Mouse (Mus musculus) hindbrain, embryonic 11.5 days (tissue): ENCODE measurements around the gene Anln. TPM values are rescaled to one million over a fixed set of nuclear protein-coding genes. Genes with fewer than 3 reads are reported as not detected.

Experiments used
- ATAC-seq: fragments of 200-750 bp; cut with Nextera tagmentation; 2 replicates; pipeline ENCODE4 v1.8.0; 2017; ENCODE audit warnings: mild to moderate bottlenecking, moderate TSS enrichment, moderate library complexity; ENCODE audit not compliant: low FRiP score
- DNase-seq: peaks from one replicate; pipeline ENCODE4 v3.0.0-alpha.2; 2015; ENCODE audit warnings: low spot score
- H3K27ac ChIP-seq: fragments of 300-500 bp; sonication (generic); 2 replicates; pipeline ENCODE4 v1.5.1; 2014; ENCODE audit warnings: mild to moderate bottlenecking, low read depth, low read length
- H3K27me3 ChIP-seq: fragments of 300-500 bp; sonication (generic); 2 replicates; pipeline ENCODE4 v1.6.1; 2014; ENCODE audit warnings: mild to moderate bottlenecking, low read length, moderate library complexity, mixed read lengths; ENCODE audit not compliant: control insufficient read depth, insufficient read depth
- H3K36me3 ChIP-seq: fragments of 300-500 bp; sonication (generic); 2 replicates; pipeline ENCODE4 v1.6.1; 2014; ENCODE audit warnings: mild to moderate bottlenecking, low read length, moderate library complexity, mixed read lengths; ENCODE audit not compliant: control insufficient read depth, insufficient read depth
- H3K4me1 ChIP-seq: fragments of 300-500 bp; sonication (generic); replicated peaks from 2 replicates; pipeline ENCODE4 v1.6.1; 2014; ENCODE audit warnings: low read length, mixed read lengths; ENCODE audit not compliant: control insufficient read depth, insufficient read depth
- H3K4me2 ChIP-seq: fragments of 300-500 bp; sonication (generic); replicated peaks from 2 replicates; pipeline ENCODE4 v1.6.1; 2014; ENCODE audit warnings: mild to moderate bottlenecking, low read depth, low read length
- H3K4me3 ChIP-seq: fragments of 300-500 bp; sonication (generic); 2 replicates; pipeline ENCODE4 v1.5.1; 2014; ENCODE audit warnings: low read depth, low read length
- H3K9ac ChIP-seq: fragments of 300-500 bp; sonication (generic); 2 replicates; pipeline ENCODE4 v1.6.1; 2014; ENCODE audit warnings: low read depth, low read length
- H3K9me3 ChIP-seq: fragments of 300-500 bp; sonication (generic); 2 replicates; pipeline ENCODE4 v1.6.1; 2016; ENCODE audit warnings: low read length; ENCODE audit not compliant: control insufficient read depth
- WGBS: fragments of 180-500 bp; shearing (Covaris S2); extraction: QIAGEN DNeasy Blood & Tissue Kit; methylation state at CpG from one replicate; pipeline ENCODE4 v1.1.7; 2014; 5-methylcytosine and 5-hydroxymethylcytosine counted together
- polyA plus RNA-seq: library from polyadenylated mRNA; unstranded; fragments of >200 nt; fragmentation: Nextera tagmentation; extraction: Ambion mirVana; gene quantifications from 2 replicates; pipeline ENCODE4 v1.2.1, GENCODE M21; 2014

Anln gene
- polyA plus RNA-seq, 1 experiment from 2014 or later = 34.0 TPM

- Histone ChIP-seq H3K36me3 (no peaks in the 10 kb centered on the region), H3K4me3 (peak overlapping the region; percentile 80; the same call in 1 of the 2 replicates), H3K9ac (peak overlapping the region; percentile 86; the same call in 1 of the 2 replicates), H3K9me3 (no peaks in the 10 kb centered on the region), H3K4me2 (peak overlapping the region; percentile 67; the same call in 1 of the 2 replicates), H3K27me3 (no peaks in the 10 kb centered on the region), H3K27ac (peak overlapping the region; percentile 86; the same call in 1 of the 2 replicates), H3K4me1 (no peaks in the 10 kb centered on the region; the same call in 1 of the 2 replicates)
- WGBS = 70% methylated on average over 6 of the region's 6 CpGs
- DNase-seq (no peak), ATAC-seq (no peak)
These were observed 803 bp upstream of the Anln start for GRCm38 (mm10) chr9:22389736-22390245.

GRCm38 (mm10) chr9:22388401-22388980, 497 bp downstream of the Anln start:
- no peaks in the 10 kb centered on the region for H3K27me3 ChIP-seq
- 1% methylated on average over 41 of the region's 41 CpGs for WGBS
- H3K36me3 ChIP-seq = no peaks in the 10 kb centered on the region
- H3K4me1 ChIP-seq = no peaks in the 10 kb centered on the region; the same call in 1 of the 2 replicates
- H3K9me3 ChIP-seq = no peaks in the 10 kb centered on the region
- peak; percentile 89 for ATAC-seq
- DNase-seq = peak; percentile 83
- peak overlapping the region; percentile 67 for H3K4me2 ChIP-seq
- H3K4me3 ChIP-seq = peak overlapping the region; percentile 80
- H3K9ac ChIP-seq = peak overlapping the region; percentile 86
- H3K27ac ChIP-seq = peak overlapping the region; percentile 86

- H3K27ac ChIP-seq = peak overlapping the region; percentile 86; the same call in 1 of the 2 replicates
- DNase-seq = no peak
These were observed 1.1 kb downstream of the Anln start for GRCm38 (mm10) chr9:22387901-22388300.

GRCm38 (mm10) chr9:22385890-22386289, 3.1 kb downstream of the Anln start:
- Histone ChIP-seq H3K4me2 (no peak overlapping the region), H3K36me3 (no peaks in the 10 kb centered on the region), H3K4me3 (no peak overlapping the region), H3K27ac (no peak overlapping the region), H3K27me3 (no peaks in the 10 kb centered on the region), H3K9me3 (no peaks in the 10 kb centered on the region), H3K4me1 (no peaks in the 10 kb centered on the region; the same call in 1 of the 2 replicates), H3K9ac (no peak overlapping the region)
- 75% methylated on average over 2 of the region's 2 CpGs for WGBS
- DNase-seq (no peak), ATAC-seq (no peak)

More at GRCm38 (mm10) chr9:22387901-22388300, 1.1 kb downstream of the Anln start:
- no peaks in the 10 kb centered on the region for H3K36me3 ChIP-seq
- peak overlapping the region; percentile 86 for H3K9ac ChIP-seq
- no peak for ATAC-seq
- no peaks in the 10 kb centered on the region for H3K9me3 ChIP-seq
- H3K4me2 ChIP-seq = peak overlapping the region; percentile 67
- no peaks in the 10 kb centered on the region; the same call in 1 of the 2 replicates for H3K4me1 ChIP-seq
- 30% methylated on average over 6 of the region's 6 CpGs for WGBS
- H3K27me3 ChIP-seq = no peaks in the 10 kb centered on the region
- peak overlapping the region; percentile 80 for H3K4me3 ChIP-seq

GRCm38 (mm10) chr9:22376086-22376485, 12.9 kb downstream of the Anln start:
- DNase-seq (peak; percentile 10), ATAC-seq (no peak)
- Histone ChIP-seq H3K27me3 (no peaks in the 10 kb centered on the region), H3K4me3 (no peak overlapping the region), H3K4me1 (no peaks in the 10 kb centered on the region), H3K4me2 (no peak overlapping the region), H3K27ac (no peak overlapping the region), H3K36me3 (peaks cover 26% of the 10 kb centered on the region), H3K9ac (no peak overlapping the region), H3K9me3 (no peaks in the 10 kb centered on the region)
- 84% methylated on average over 5 of the region's 5 CpGs for WGBS

- Histone ChIP-seq H3K4me3 (no peak overlapping the region), H3K4me1 (no peaks in the 10 kb centered on the region), H3K27ac (no peak overlapping the region), H3K36me3 (peaks cover 22% of the 10 kb centered on the region), H3K4me2 (no peak overlapping the region), H3K9ac (no peak overlapping the region), H3K27me3 (no peaks in the 10 kb centered on the region), H3K9me3 (no peaks in the 10 kb centered on the region)
- ATAC-seq (no peak), DNase-seq (peak; percentile 25)
- 98% methylated on average over 4 of the region's 4 CpGs for WGBS
These were observed 16.2 kb downstream of the Anln start for GRCm38 (mm10) chr9:22372760-22373159.

GRCm38 (mm10) chr9:22368030-22368429, 21.0 kb downstream of the Anln start:
- WGBS = 83% methylated on average over 6 of the region's 6 CpGs
- DNase-seq (no peak), ATAC-seq (no peak)
- Histone ChIP-seq H3K27ac (no peak overlapping the region), H3K4me1 (no peaks in the 10 kb centered on the region), H3K4me2 (no peak overlapping the region), H3K36me3 (peaks cover 18% of the 10 kb centered on the region), H3K27me3 (no peaks in the 10 kb centered on the region), H3K4me3 (no peak overlapping the region), H3K9ac (no peak overlapping the region), H3K9me3 (no peaks in the 10 kb centered on the region)

- Histone ChIP-seq H3K9ac (no peak overlapping the region), H3K4me2 (no peak overlapping the region), H3K27me3 (no peaks in the 10 kb centered on the region), H3K4me3 (no peak overlapping the region), H3K36me3 (peaks cover 11% of the 10 kb centered on the region), H3K27ac (no peak overlapping the region), H3K4me1 (no peaks in the 10 kb centered on the region), H3K9me3 (no peaks in the 10 kb centered on the region)
- DNase-seq (no peak), ATAC-seq (no peak)
- WGBS = 97% methylated on average over 10 of the region's 10 CpGs
These were observed 22.4 kb downstream of the Anln start for GRCm38 (mm10) chr9:22366621-22367020.

- Histone ChIP-seq H3K36me3 (peaks cover 11% of the 10 kb centered on the region), H3K27ac (no peak overlapping the region), H3K4me1 (no peaks in the 10 kb centered on the region), H3K9ac (no peak overlapping the region), H3K4me3 (no peak overlapping the region), H3K27me3 (no peaks in the 10 kb centered on the region), H3K4me2 (no peak overlapping the region), H3K9me3 (no peaks in the 10 kb centered on the region)
- ATAC-seq (no peak), DNase-seq (no peak)
- 92% methylated on average over 2 of the region's 2 CpGs for WGBS
These were observed 22.8 kb downstream of the Anln start for GRCm38 (mm10) chr9:22366221-22366620.
